Mouse (Mus musculus) brown adipose tissue, adult 24 weeks (tissue): ENCODE measurements around the gene Defa22. TPM values are rescaled to one million over a fixed set of nuclear protein-coding genes. Genes with fewer than 3 reads are reported as not detected.
"Not testable (repeated sequence)": the region's sequence is repeated elsewhere in the genome, so short reads cannot be mapped to it uniquely, and the experiment has no call there.

Source experiments
- H3K27ac ChIP-seq: fragments of 200-500 bp; replicated peaks from 2 replicates; pipeline ENCODE4 v1.5.1; 2012; ENCODE audit warnings: low read depth, mild to moderate bottlenecking, low read length
- H3K4me1 ChIP-seq: fragments of 200-500 bp; 2 replicates; pipeline ENCODE4 v1.6.1; 2012; ENCODE audit warnings: low read length, mixed read lengths; ENCODE audit not compliant: control insufficient read depth, insufficient read depth, insufficient read length
- H3K4me3 ChIP-seq: fragments of 200-500 bp; 2 replicates; pipeline ENCODE4 v1.5.1; 2012; ENCODE audit warnings: low read depth, mild to moderate bottlenecking, low read length, moderate library complexity; ENCODE audit not compliant: insufficient read depth
- polyA plus RNA-seq: library from polyadenylated mRNA; stranded (reverse); fragments of >200 nt; gene quantifications from 2 replicates; pipeline ENCODE4 v1.2.4, GENCODE M21; 2012; ENCODE audit not compliant: missing spikeins, insufficient read depth, insufficient read length

Defa22 gene
- not detected in 2 replicates for polyA plus RNA-seq

GRCm38 (mm10) chr8:21161977-21162376 is at the start of gene Defa22:
Defa22 (plus strand) TSS chr8:21162277.
- not testable (repeated sequence) for H3K27ac ChIP-seq, H3K4me3 ChIP-seq, H3K4me1 ChIP-seq

- H3K4me3 ChIP-seq, H3K4me1 ChIP-seq, H3K27ac ChIP-seq: not testable (repeated sequence)
Measured at GRCm38 (mm10) chr8:21134342-21134741, 27.7 kb upstream of the Defa22 start, which contains the start of gene Defa30. Defa30 (plus strand) TSS chr8:21134642.

- not testable (repeated sequence) for H3K4me3 ChIP-seq, H3K27ac ChIP-seq, H3K4me1 ChIP-seq
Measured at GRCm38 (mm10) chr8:21191314-21191713, 29.2 kb downstream of the Defa22 start, which contains the start of gene Defa31. Defa31 (plus strand) TSS chr8:21191614.

GRCm38 (mm10) chr8:21201261-21201660 is 39.2 kb downstream of the Defa22 start, which contains the start of gene Gm15293:
Gm15293 (plus strand) TSS chr8:21201561.
- not testable (repeated sequence) for H3K27ac ChIP-seq, H3K4me3 ChIP-seq, H3K4me1 ChIP-seq

Other genes starting within 250 kb of the Defa22 start
- gene Gm6040, start 240.2 kb upstream of the Defa22 start, polyA plus RNA-seq = not detected in 2 replicates
- not detected in 2 replicates for gene AY761185, start 217.6 kb upstream of the Defa22 start, polyA plus RNA-seq
- gene Defa21, start 136.7 kb upstream of the Defa22 start, polyA plus RNA-seq = not detected in 2 replicates
- gene Defa23, start 107.2 kb upstream of the Defa22 start, polyA plus RNA-seq = not detected in 2 replicates
- not detected in 2 replicates for gene Defa35, start 97.2 kb upstream of the Defa22 start, polyA plus RNA-seq
- not detected in 2 replicates for gene Defa25, start 77.8 kb upstream of the Defa22 start, polyA plus RNA-seq
- gene Gm14851, start 66.2 kb upstream of the Defa22 start, polyA plus RNA-seq = not detected in 2 replicates
- not detected in 2 replicates for gene Defa30, start 27.6 kb upstream of the Defa22 start, polyA plus RNA-seq
- not detected in 2 replicates for gene Defa31, start 29.3 kb downstream of the Defa22 start, polyA plus RNA-seq
- not detected in 2 replicates for gene Gm15293, start 39.3 kb downstream of the Defa22 start, polyA plus RNA-seq
- not detected in 2 replicates for gene Gm15292, start 87.5 kb downstream of the Defa22 start, polyA plus RNA-seq
- not detected in 2 replicates for gene Defa27, start 153.3 kb downstream of the Defa22 start, polyA plus RNA-seq
- not detected in 2 replicates for gene Defa29, start 164.7 kb downstream of the Defa22 start, polyA plus RNA-seq
- gene Defa2, start 216.2 kb downstream of the Defa22 start, polyA plus RNA-seq = not detected in 2 replicates
- not detected in 2 replicates for gene Defa33, start 229.5 kb downstream of the Defa22 start, polyA plus RNA-seq